Mouse (Mus musculus): ENCODE results near the gene Plcg1. TPM values are rescaled to one million over a fixed set of nuclear protein-coding genes. Genes with fewer than 3 reads are reported as not detected.

Gene Plcg1
- polyA plus RNA-seq, 1 experiment from 2014 or later = 68.4 TPM

DNA sequence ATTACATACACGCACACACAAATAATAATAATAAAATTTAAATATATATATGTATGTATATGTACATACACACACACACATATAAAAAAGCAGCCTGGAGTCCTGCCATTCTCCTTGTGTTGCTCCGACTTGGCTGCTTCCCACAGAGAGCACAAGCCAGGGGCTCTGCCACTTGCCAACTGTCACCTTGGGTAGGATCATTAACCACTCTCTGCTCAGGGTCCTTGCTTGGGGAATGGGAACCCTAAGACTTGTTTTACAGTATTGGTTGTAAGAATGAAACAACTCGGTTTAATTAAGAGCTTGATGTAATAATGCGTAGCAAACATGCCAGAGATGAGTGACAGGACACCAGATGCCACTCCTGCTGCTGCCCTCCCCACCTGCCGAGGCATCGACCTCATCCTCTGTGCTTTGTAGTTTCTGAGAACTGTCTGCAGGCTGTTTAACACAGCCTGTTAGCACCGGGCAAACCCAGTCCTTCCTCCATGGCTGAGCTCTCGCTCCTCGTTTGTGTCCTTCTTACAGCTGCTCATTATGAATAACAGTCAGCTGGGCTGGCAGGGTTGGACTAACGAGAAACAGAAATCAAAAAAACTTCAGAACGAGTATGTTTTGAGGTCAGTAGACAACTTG lies 9.5 kb downstream of the Plcg1 start:
- H3K27me3 ChIP-seq (replicated peaks) = no peaks in the 10 kb centered on the region
- peaks cover 52% of the 10 kb centered on the region for H3K4me1 ChIP-seq
- no peak overlapping the region for H3K4me3 ChIP-seq
- H3K9me3 ChIP-seq = no peaks in the 10 kb centered on the region
- H3K36me3 ChIP-seq (replicated peaks) = no peaks in the 10 kb centered on the region; the same call in 1 of the 2 replicates
- H3K27ac ChIP-seq = no peak overlapping the region
- ATAC-seq (replicated peaks) = 0 out of 2 replicates have a peak, but pooled peaks have one; percentile 35
- WGBS = 52% methylated on average over 11 of the region's 11 CpGs
- H3K4me2 ChIP-seq = no peak overlapping the region
- H3K9ac ChIP-seq = no peak overlapping the region

DNA sequence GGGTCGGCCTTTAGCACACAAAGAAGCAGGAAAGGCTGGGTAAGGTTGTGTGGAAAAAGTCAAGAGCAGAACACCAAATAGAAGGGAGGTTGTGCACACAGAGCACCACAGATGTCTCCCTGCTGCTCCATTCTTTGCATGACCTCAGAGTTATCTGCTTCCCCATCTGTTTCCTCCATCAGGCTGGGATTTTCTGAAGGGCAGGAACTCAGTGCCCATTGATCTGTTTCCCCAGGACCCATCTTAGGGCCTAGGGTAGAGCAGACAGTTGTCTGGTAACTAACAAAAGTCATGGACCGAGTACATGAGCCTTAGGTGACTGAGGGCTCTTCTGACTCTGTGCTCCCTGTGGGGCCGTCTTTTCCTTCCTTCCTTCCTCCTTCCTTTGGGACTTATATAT lies 10.5 kb downstream of the Plcg1 start:
- no peak overlapping the region for H3K4me2 ChIP-seq
- H3K9me3 ChIP-seq = no peaks in the 10 kb centered on the region
- no peaks in the 10 kb centered on the region for H3K27me3 ChIP-seq (replicated peaks)
- ATAC-seq (replicated peaks) = no peak
- 78% methylated on average over 3 of the region's 3 CpGs for WGBS
- H3K4me1 ChIP-seq = peaks cover 43% of the 10 kb centered on the region
- no peak overlapping the region for H3K9ac ChIP-seq
- H3K36me3 ChIP-seq (replicated peaks) = no peaks in the 10 kb centered on the region; the same call in 1 of the 2 replicates
- H3K27ac ChIP-seq = 0 out of 2 replicates have a peak overlapping the region, but pooled peaks have one; percentile 21
- H3K4me3 ChIP-seq = no peak overlapping the region

DNA sequence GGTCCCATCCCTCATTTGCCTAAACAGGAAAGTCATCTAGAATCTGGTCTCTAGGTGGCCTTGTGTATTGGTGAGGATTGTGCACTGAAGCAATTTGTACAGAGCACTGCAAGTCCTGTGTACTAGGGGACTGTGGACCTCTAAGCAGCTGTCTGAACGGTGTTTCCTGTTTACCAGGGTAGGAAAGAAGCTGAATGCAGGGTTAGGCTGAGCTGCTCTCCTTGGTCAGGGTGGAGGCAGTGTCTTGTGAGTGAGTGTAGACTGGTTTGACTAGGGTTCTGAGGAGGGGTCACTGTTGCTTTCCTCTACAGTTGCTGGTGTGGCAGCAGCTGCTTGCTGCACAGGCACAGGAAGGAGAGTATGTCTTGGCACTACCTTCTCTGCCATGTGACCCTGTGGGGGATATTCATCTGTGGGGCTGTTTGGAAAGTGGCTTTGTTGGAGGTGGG lies 11.1 kb downstream of the Plcg1 start:
- Histone ChIP-seq H3K36me3 (replicated peaks) (peaks cover 1% of the 10 kb centered on the region; the same call in 1 of the 2 replicates), H3K4me1 (peaks cover 41% of the 10 kb centered on the region), H3K27ac (0 out of 2 replicates have a peak overlapping the region, but pooled peaks have one; percentile 21), H3K4me2 (no peak overlapping the region), H3K9ac (no peak overlapping the region), H3K27me3 (replicated peaks) (no peaks in the 10 kb centered on the region), H3K4me3 (no peak overlapping the region), H3K9me3 (no peaks in the 10 kb centered on the region)
- ATAC-seq (replicated peaks) = no peak
- 79% methylated on average over 1 of the region's 1 CpGs for WGBS

DNA sequence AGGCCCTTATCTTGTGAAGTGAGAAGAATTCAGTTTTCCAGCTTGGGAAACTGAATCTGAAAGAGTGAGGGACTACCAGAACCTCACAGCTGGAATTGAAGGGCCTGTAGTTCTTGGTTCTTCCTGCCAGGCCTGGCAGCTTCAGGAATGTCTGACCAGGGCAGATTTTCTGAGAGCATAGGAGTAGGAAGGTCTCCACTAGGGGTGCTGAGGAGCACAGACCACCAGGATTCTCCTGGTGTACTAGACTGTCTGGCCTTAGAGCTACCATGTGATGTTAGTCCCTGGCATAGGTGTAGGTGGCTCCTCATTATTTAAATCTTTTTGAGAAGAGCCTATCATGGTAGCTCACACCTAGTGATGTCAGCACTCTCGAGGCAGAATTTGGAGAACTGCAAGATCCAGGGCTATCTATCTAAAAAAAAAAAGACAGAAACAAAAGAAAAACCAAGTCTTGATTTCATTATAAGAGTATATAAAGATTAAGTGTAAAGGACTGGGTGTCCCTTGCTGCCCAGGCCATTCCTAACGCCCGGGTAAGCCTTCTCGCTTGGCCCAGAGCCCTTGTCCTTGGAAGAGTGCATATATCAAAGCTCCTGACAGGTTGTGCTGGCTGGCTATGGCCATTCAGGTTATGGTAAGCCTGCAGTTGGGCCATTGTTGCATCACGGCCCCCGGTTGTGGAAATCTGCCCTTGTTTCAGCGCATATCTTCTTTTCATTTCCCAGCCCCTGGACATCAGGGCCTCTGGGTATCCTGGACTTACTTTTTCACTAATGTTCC lies 13.1 kb downstream of the Plcg1 start:
- H3K4me1 ChIP-seq = peaks cover 31% of the 10 kb centered on the region
- peaks cover 22% of the 10 kb centered on the region for H3K36me3 ChIP-seq (replicated peaks)

DNA sequence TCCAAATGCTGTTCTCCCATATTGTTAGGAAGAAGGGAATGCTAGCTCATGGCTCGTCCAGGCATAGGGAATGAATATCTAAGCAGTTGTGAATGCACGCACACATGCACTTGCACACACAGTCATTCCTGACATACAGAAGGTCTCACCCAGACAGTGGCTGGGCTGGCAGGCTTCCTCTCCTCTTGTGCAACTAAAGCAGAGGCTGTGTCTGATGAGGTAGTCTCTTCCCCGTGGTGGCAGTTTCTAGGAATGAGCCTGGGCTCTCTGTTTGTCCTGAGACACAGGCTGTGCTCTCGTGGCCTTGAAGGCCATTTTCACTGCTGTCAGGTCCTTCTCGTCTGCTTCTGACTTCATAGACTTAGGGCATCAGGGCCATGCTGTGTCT lies 13.7 kb downstream of the Plcg1 start:
- H3K27ac ChIP-seq = 0 out of 2 replicates have a peak overlapping the region, but pooled peaks have one; percentile 1
- H3K27me3 ChIP-seq (replicated peaks) = no peaks in the 10 kb centered on the region
- no peak for ATAC-seq (replicated peaks)
- WGBS = 92% methylated on average over 5 of the region's 5 CpGs
- peaks cover 27% of the 10 kb centered on the region for H3K36me3 ChIP-seq (replicated peaks)
- no peak overlapping the region for H3K9ac ChIP-seq
- peaks cover 25% of the 10 kb centered on the region for H3K4me1 ChIP-seq
- no peaks in the 10 kb centered on the region for H3K9me3 ChIP-seq
- H3K4me3 ChIP-seq = no peak overlapping the region
- no peak overlapping the region for H3K4me2 ChIP-seq

More for the DNA sequence above, 13.1 kb downstream of the Plcg1 start:
- 94% methylated on average over 7 of the region's 7 CpGs for WGBS
- Histone ChIP-seq H3K4me2 (no peak overlapping the region), H3K9ac (no peak overlapping the region), H3K4me3 (no peak overlapping the region), H3K27ac (0 out of 2 replicates have a peak overlapping the region, but pooled peaks have one; percentile 1), H3K9me3 (no peaks in the 10 kb centered on the region), H3K27me3 (replicated peaks) (no peaks in the 10 kb centered on the region)
- no peak for ATAC-seq (replicated peaks)

DNA sequence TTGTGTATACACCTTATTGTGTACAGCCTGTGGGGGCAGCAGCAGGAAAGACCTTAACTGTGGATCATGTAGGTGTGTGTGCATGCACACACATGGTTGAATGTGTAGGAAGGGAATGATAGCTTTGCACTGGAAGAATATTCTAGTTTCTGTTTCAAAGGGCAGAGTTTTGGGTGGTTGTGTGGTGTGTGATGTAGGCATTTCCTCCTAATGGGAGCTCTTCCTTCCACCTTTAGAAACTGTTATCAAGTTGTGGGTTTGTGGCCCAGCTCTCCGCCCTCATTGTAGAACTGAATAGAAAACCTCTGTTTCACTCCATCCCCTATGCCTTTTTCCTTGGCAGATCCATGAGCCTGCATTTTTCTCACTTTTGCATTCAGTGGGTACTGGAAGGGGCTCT lies 14.4 kb downstream of the Plcg1 start:
- peaks cover 33% of the 10 kb centered on the region for H3K36me3 ChIP-seq (replicated peaks)
- ATAC-seq (replicated peaks) = no peak
- 89% methylated on average over 1 of the region's 1 CpGs for whole genome bisulfite sequencing

DNA sequence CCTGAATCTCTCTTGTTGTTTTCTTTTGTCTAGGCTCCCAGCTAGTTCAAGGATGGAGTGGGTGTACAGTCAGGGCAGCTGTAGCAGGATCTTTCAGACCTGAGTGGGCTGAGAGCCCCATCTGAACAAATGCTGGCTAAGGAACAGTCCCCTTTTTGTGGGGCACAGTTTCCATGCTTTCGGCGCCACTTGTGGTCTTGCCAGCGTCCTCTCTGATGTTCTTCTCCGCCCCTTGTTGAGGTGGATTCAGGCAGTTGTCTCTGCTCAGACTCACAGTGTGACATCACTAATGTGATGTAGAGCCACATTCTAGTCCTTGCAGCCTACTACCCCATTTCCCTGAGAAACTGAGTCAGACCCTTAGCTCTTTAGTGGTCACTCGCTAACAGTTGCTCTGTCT lies 15.5 kb downstream of the Plcg1 start:
- Histone ChIP-seq H3K4me1 (0 out of 2 replicates have a peak, but pooled peaks cover 8% of the 10 kb centered on the region), H3K9ac (no peak overlapping the region), H3K36me3 (replicated peaks) (peaks cover 44% of the 10 kb centered on the region), H3K4me3 (no peak overlapping the region), H3K27ac (no peak overlapping the region), H3K27me3 (replicated peaks) (no peaks in the 10 kb centered on the region), H3K9me3 (no peaks in the 10 kb centered on the region), H3K4me2 (no peak overlapping the region)
- WGBS = 99% methylated on average over 5 of the region's 5 CpGs
- no peak for ATAC-seq (replicated peaks)

More for the DNA sequence above, 14.4 kb downstream of the Plcg1 start:
- H3K4me3 ChIP-seq = no peak overlapping the region
- H3K27me3 ChIP-seq (replicated peaks) = no peaks in the 10 kb centered on the region
- no peak overlapping the region for H3K9ac ChIP-seq
- H3K27ac ChIP-seq = no peak overlapping the region
- H3K9me3 ChIP-seq = no peaks in the 10 kb centered on the region
- H3K4me2 ChIP-seq = no peak overlapping the region
- peaks cover 19% of the 10 kb centered on the region for H3K4me1 ChIP-seq

DNA sequence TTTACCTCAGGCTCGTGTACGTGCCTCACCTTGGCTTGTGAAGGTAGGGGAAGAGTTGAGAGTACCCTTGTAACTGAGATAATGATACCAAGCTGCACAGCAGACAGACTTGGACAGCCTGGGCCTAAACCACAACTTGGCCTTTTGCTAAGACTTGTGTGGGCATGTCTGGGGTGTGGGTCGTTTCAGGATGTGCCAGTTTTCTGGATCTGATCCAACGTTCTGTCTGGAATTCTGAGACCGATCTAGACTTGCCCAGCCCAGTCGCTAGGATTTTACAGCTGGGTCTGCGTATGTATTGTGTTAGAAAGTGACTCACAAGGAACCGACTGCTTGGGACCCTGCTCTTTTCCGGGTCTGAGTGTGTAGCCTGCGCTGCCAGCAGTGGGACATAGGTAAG lies 16.0 kb downstream of the Plcg1 start:
- H3K4me3 ChIP-seq = no peak overlapping the region
- WGBS = 93% methylated on average over 10 of the region's 10 CpGs
- H3K27ac ChIP-seq = no peak overlapping the region
- H3K9me3 ChIP-seq = no peaks in the 10 kb centered on the region
- H3K27me3 ChIP-seq (replicated peaks) = no peaks in the 10 kb centered on the region
- H3K36me3 ChIP-seq (replicated peaks) = peaks cover 49% of the 10 kb centered on the region
- ATAC-seq (replicated peaks) = no peak
- no peak overlapping the region for H3K4me2 ChIP-seq
- no peak overlapping the region for H3K9ac ChIP-seq
- H3K4me1 ChIP-seq = 0 out of 2 replicates have a peak, but pooled peaks cover 4% of the 10 kb centered on the region

DNA sequence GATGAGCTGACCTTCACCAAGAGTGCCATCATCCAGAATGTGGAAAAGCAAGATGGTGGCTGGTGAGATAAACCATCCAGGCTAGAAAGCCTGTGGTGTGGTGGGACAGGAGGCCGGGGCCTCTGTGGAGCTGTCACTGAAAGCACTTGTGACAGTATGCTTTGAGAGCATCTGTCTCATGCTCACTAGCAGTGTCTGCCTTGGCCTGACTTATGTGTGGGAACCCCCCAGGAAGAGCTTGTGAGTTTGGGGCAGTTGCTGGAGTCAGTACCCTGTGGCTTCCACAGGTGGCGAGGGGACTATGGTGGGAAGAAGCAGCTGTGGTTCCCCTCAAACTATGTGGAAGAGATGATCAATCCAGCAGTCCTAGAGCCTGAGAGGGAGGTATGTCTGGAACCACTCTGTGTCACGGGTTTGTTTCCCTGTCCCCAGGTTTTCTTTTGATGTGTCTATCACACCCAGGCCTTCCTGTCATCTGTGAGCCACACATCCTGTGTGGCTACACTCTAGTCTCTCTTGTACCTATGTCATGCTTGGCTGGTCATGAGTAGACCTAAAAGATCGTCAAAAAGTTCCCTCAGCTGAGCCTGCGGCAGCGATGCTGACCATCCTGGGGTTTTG lies 25.6 kb downstream of the Plcg1 start:
- ATAC-seq (replicated peaks) = no peak
- Histone ChIP-seq H3K9ac (no peak overlapping the region), H3K27ac (no peak overlapping the region), H3K9me3 (no peaks in the 10 kb centered on the region), H3K4me2 (no peak overlapping the region), H3K4me3 (no peak overlapping the region), H3K36me3 (replicated peaks) (peaks cover 70% of the 10 kb centered on the region), H3K4me1 (no peaks in the 10 kb centered on the region), H3K27me3 (replicated peaks) (no peaks in the 10 kb centered on the region)
- 90% methylated on average over 6 of the region's 6 CpGs for WGBS

DNA sequence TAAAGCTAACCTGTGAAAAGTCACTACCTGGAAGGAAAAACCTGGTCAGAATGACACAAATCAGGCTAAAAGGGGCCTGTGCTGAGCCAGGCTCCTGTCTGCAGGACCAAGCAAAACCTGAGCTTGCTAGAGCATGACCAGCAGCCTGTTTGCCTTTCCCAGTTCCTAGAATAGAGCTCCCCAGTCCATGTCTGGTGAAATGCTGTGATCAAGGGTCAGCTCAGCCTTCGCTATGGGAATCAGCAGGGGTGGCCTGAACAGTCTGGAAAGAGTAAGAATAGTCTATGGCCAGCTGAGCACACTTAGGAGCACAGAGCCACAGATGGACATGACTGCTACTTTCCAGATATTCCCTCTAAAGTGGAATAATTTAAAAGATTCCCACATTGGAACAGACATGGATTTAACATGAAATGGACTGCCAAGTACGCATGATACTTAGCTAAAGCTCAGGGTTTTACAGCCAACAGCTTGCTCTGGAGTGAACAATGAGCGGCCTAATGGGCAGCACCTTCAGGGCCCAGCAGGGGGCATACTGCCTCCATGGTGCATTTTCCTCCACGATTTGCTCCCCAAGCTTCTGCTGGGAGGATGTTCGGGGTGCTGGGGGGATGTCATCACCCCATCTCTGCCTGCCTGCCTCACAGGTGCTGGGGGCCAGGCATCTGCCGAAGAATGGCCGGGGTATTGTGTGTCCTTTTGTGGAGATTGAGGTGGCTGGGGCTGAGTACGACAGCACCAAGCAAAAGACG lies 29.5 kb downstream of the Plcg1 start:
- Histone ChIP-seq H3K36me3 (replicated peaks) (peaks cover 48% of the 10 kb centered on the region), H3K4me3 (no peak overlapping the region), H3K4me1 (no peaks in the 10 kb centered on the region), H3K4me2 (no peak overlapping the region), H3K9me3 (no peaks in the 10 kb centered on the region), H3K27ac (no peak overlapping the region), H3K27me3 (replicated peaks) (no peaks in the 10 kb centered on the region), H3K9ac (no peak overlapping the region)
- no peak for ATAC-seq (replicated peaks)
- WGBS = 92% methylated on average over 9 of the region's 9 CpGs

DNA sequence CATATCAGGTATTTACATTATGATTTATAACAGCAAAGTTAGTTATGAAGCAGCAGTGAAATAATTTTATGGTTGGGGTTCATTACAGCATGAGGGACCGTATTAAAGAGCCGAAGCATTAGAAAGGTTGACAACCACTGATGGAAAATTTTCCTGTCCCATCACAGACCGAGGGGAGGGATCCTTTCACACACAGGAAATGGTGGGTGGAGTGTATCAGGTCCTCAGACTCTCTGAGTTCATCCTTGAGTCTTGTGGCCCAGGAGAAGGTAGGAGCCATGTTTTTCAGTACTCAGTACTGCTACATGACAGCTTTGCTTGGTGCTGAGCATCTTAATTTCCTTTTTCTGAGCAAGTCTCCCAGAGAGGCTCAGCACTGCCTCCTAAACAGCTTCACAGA lies 32.7 kb downstream of the Plcg1 start:
- no peak for ATAC-seq (replicated peaks)
- Histone ChIP-seq H3K27me3 (replicated peaks) (no peaks in the 10 kb centered on the region), H3K9ac (no peak overlapping the region), H3K4me1 (no peaks in the 10 kb centered on the region), H3K27ac (no peak overlapping the region), H3K36me3 (replicated peaks) (peaks cover 28% of the 10 kb centered on the region), H3K9me3 (no peaks in the 10 kb centered on the region), H3K4me2 (no peak overlapping the region), H3K4me3 (no peak overlapping the region)
- WGBS = 86% methylated on average over 3 of the region's 3 CpGs

DNA sequence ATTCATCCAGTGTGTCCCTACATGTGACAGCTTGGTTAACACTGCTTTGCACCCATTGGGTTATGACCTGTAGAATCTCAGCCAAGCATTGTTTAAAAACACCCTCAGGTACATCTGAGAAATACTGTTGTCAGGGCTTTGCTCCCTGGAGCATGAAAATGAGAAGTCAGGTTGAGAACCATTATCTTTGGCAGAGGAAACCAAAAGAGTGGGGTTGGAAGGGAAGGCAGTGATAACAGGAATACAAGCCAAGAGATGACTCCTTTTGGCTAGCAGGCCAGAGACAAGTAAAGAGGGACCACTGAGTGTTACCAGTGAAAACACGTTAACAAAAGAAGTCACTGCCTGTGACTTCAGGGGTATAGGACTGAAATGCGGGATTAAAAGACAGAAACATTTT lies 33.3 kb downstream of the Plcg1 start:
- Histone ChIP-seq H3K4me2 (no peak overlapping the region), H3K9ac (no peak overlapping the region), H3K4me1 (no peaks in the 10 kb centered on the region), H3K27me3 (replicated peaks) (no peaks in the 10 kb centered on the region), H3K4me3 (no peak overlapping the region), H3K9me3 (no peaks in the 10 kb centered on the region), H3K27ac (no peak overlapping the region), H3K36me3 (replicated peaks) (peaks cover 22% of the 10 kb centered on the region)
- no peak for ATAC-seq (replicated peaks)
- WGBS = 89% methylated on average over 2 of the region's 2 CpGs

Measured in midbrain, embryonic 15.5 days (tissue).